Mouse (Mus musculus): Measurements from ENCODE around the gene Ehmt1.

DNA sequence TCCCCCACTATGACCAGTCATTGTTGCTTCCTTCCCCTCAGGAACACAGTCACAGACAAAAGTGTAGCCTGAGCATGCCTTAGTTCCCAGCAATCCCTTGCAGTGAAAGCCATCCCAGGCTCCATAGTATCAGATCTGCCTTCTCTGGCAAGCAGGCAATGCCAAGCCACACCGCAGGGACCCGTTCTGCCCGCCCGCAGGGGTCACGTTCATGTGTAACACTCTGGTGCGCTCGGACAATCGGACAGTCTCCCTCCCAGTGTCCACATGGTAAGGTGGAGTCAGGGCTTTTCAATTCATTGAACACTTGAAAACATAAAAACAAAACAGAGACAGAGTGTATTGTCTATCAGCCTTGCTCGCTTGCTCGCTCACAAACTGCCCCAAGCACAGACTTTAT lies 111.7 kb downstream of the Ehmt1 start:
- TF ChIP-seq POLR2A (IDR thresholded peaks at IDR 0.05; ENCODE audit: insufficient read length, low read depth) (no peak), POLR2AphosphoS2 (IDR thresholded peaks at IDR 0.05; ENCODE audit: insufficient read length, low read depth) (no peak), CEBPB (IDR thresholded peaks at IDR 0.05; ENCODE audit: insufficient read depth, poor library complexity, severe bottlenecking) (no peak)

Data from myocyte (in vitro differentiated cells).